Mouse (Mus musculus): ENCODE data around the gene Ubxn2a. TPM values are rescaled to one million over a fixed set of nuclear protein-coding genes. Genes with fewer than 3 reads are reported as not detected.
"Not testable (repeated sequence)": the region's sequence is repeated elsewhere in the genome, so short reads cannot be mapped to it uniquely, and the experiment has no call there.

Ubxn2a gene
- polyA plus RNA-seq, 1 experiment: 12.1 TPM

GRCm38 (mm10) chr12:4914441-4914840 lies 6.9 kb upstream of the Ubxn2a start:
- H3K4me1 ChIP-seq (ENCODE audit: control insufficient read depth, insufficient read depth, low read length): peaks cover 8% of the 10 kb centered on the region
- H3K4me3 ChIP-seq (ENCODE audit: insufficient read depth, low read length): no peak overlapping the region
- TF ChIP-seq CTCF (IDR thresholded peaks at IDR 0.05; ENCODE audit: low read depth, low read length): no peak
- TF ChIP-seq POLR2A (IDR thresholded peaks at IDR 0.05; ENCODE audit: borderline replicate concordance, low read depth, low read length): no peak
- no peak overlapping the region for H3K27ac ChIP-seq (ENCODE audit: insufficient read depth, low read depth, low read length)

GRCm38 (mm10) chr12:4911716-4912115 lies 4.2 kb upstream of the Ubxn2a start:
- Histone ChIP-seq H3K4me3 (ENCODE audit: insufficient read depth, low read length) (no peak overlapping the region), H3K27ac (ENCODE audit: insufficient read depth, low read depth, low read length) (no peak overlapping the region), H3K4me1 (ENCODE audit: control insufficient read depth, insufficient read depth, low read length) (peaks cover 5% of the 10 kb centered on the region)
- TF ChIP-seq POLR2A (IDR thresholded peaks at IDR 0.05; ENCODE audit: borderline replicate concordance, low read depth, low read length) (no peak), CTCF (IDR thresholded peaks at IDR 0.05; ENCODE audit: low read depth, low read length) (no peak)

- H3K4me1 ChIP-seq (ENCODE audit: control insufficient read depth, insufficient read depth, low read length); H3K4me3 ChIP-seq (ENCODE audit: insufficient read depth, low read length); H3K27ac ChIP-seq (ENCODE audit: insufficient read depth, low read depth, low read length): not testable (repeated sequence)
These were observed 3.0 kb upstream of the Ubxn2a start for GRCm38 (mm10) chr12:4910496-4910895.

DNA sequence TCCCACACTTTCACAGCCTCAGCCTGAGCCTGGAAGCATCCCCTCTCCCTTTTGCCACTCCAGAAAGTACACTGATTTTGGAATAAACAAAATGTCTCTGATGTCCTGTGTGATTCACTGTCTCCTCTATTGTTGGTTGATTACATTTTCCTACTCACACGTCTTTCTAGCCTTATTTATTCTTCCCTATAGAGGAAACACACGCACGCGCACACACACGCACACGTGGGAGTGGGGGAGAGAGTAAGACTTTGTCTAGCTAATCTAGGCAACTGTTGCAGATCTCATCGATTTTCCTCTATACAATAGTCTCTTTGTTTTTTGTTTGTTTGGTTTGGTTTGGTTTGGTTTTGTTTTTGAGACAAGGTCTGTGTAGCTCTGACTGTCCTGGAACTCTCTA lies 886 bp upstream of the Ubxn2a start:
- Histone ChIP-seq H3K4me1 (ENCODE audit: control insufficient read depth, insufficient read depth, low read length) (peaks cover 3% of the 10 kb centered on the region), H3K4me3 (ENCODE audit: insufficient read depth, low read length) (no peak overlapping the region)
- TF ChIP-seq CTCF (IDR thresholded peaks at IDR 0.05; ENCODE audit: low read depth, low read length) (no peak), POLR2A (IDR thresholded peaks at IDR 0.05; ENCODE audit: borderline replicate concordance, low read depth, low read length) (no peak)

DNA sequence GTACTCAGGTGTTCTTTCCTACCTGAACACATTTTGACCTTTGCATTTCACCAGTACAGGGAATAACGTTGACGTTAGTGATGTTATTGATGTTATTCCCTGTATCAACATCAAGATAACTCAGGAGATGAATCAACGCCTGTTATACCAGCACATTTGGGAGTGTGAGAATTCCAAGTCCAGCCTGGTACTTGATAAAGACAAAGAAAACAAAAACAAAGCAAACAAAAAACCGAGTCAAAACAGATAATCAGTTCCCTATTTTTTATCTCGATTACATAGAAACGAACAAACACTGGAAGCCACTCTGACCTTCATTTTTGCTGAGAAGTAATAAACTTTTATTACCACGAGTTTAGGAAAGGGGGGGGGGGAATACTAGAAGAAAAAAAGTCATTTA lies 1.0 kb downstream of the Ubxn2a start:
- Histone ChIP-seq H3K27ac (ENCODE audit: insufficient read depth, low read depth, low read length) (no peak overlapping the region), H3K4me3 (ENCODE audit: insufficient read depth, low read length) (peak overlapping the region; percentile 80), H3K4me1 (ENCODE audit: control insufficient read depth, insufficient read depth, low read length) (peaks cover under 1% of the 10 kb centered on the region)
- no peak for TF ChIP-seq CTCF (IDR thresholded peaks at IDR 0.05; ENCODE audit: low read depth, low read length)
- TF ChIP-seq POLR2A (IDR thresholded peaks at IDR 0.05; ENCODE audit: borderline replicate concordance, low read depth, low read length): no peak

More for the DNA sequence above, 886 bp upstream of the Ubxn2a start:
- no peak overlapping the region for H3K27ac ChIP-seq (ENCODE audit: insufficient read depth, low read depth, low read length)

DNA sequence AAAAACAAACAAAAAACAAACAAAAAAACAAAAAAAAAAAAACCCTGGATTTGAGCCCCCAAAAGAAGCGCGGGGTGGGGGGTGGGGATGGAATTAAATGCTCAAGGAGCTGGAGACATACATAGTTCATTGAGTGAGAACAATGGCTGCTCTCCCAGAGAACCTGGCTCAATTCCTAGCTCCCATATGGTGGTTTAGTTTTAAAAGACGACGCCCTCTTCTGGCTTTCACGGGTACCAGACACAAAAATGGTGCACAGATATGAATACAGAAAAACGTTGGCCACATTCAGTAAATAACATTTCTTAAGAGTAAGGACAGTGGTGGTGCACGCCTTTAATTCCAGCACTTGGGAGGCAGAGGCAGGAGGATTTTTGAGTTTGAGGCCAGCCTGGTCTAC lies 1.6 kb downstream of the Ubxn2a start:
- Histone ChIP-seq H3K27ac (ENCODE audit: insufficient read depth, low read depth, low read length) (no peak overlapping the region), H3K4me3 (ENCODE audit: insufficient read depth, low read length) (no peak overlapping the region), H3K4me1 (ENCODE audit: control insufficient read depth, insufficient read depth, low read length) (no peaks in the 10 kb centered on the region)
- TF ChIP-seq POLR2A (IDR thresholded peaks at IDR 0.05; ENCODE audit: borderline replicate concordance, low read depth, low read length) (no peak), CTCF (IDR thresholded peaks at IDR 0.05; ENCODE audit: low read depth, low read length) (no peak)

DNA sequence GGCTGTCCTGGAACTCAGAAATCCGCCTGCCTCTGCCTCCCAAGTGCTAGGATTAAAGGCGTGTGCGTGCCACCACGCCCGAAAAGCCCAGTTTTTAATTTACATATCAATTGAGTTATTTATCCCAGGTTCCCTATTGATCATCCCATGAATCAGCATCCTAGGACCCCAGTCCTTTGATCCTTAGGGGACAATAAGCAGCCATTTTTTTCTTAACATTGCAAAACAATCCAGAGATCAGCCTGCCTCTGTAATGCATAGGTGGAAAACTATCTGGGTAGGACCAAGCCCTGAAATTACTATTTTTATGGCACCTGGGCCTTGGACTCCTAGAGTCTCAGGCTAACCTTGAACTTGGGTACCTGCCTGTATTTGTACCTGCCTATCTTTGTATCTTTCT lies 9.5 kb downstream of the Ubxn2a start:
- H3K4me3 ChIP-seq (ENCODE audit: insufficient read depth, low read length): no peak overlapping the region
- no peak for TF ChIP-seq CTCF (IDR thresholded peaks at IDR 0.05; ENCODE audit: low read depth, low read length)
- TF ChIP-seq POLR2A (IDR thresholded peaks at IDR 0.05; ENCODE audit: borderline replicate concordance, low read depth, low read length): no peak
- no peaks in the 10 kb centered on the region for H3K4me1 ChIP-seq (ENCODE audit: control insufficient read depth, insufficient read depth, low read length)
- no peak overlapping the region for H3K27ac ChIP-seq (ENCODE audit: insufficient read depth, low read depth, low read length)

- no peak for TF ChIP-seq CTCF (IDR thresholded peaks at IDR 0.05; ENCODE audit: low read depth, low read length)
- no peak for TF ChIP-seq POLR2A (IDR thresholded peaks at IDR 0.05; ENCODE audit: borderline replicate concordance, low read depth, low read length)
- Histone ChIP-seq H3K4me3 (ENCODE audit: insufficient read depth, low read length) (no peak overlapping the region), H3K27ac (ENCODE audit: insufficient read depth, low read depth, low read length) (no peak overlapping the region), H3K4me1 (ENCODE audit: control insufficient read depth, insufficient read depth, low read length) (no peaks in the 10 kb centered on the region)
These were observed 17.6 kb downstream of the Ubxn2a start for GRCm38 (mm10) chr12:4889891-4890290.

DNA sequence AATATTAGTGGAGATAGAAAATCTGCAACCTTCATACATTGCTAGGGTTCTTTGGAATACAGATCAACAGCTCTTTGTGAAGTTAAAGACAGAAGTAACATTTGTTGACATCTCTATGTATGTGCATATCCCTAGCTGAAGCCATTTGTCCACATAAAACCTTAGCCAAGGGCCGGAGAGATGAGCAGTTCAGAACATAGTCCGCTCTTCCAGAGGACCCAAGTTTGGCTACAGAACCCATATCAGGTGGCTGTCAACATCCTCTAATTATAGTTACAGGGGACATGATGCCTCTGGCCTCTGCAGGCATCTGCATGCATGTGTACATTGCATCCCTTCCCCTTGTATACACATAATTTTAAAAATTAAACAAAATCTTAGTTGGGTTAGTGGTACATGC lies 18.3 kb downstream of the Ubxn2a start:
- no peak overlapping the region for H3K4me3 ChIP-seq (ENCODE audit: insufficient read depth, low read length)
- TF ChIP-seq POLR2A (IDR thresholded peaks at IDR 0.05; ENCODE audit: borderline replicate concordance, low read depth, low read length) (no peak), CTCF (IDR thresholded peaks at IDR 0.05; ENCODE audit: low read depth, low read length) (no peak)
- no peaks in the 10 kb centered on the region for H3K4me1 ChIP-seq (ENCODE audit: control insufficient read depth, insufficient read depth, low read length)
- no peak overlapping the region for H3K27ac ChIP-seq (ENCODE audit: insufficient read depth, low read depth, low read length)

GRCm38 (mm10) chr12:4888739-4889138 lies 18.8 kb downstream of the Ubxn2a start:
- no peaks in the 10 kb centered on the region for H3K4me1 ChIP-seq (ENCODE audit: control insufficient read depth, insufficient read depth, low read length)
- H3K27ac ChIP-seq (ENCODE audit: insufficient read depth, low read depth, low read length): no peak overlapping the region
- H3K4me3 ChIP-seq (ENCODE audit: insufficient read depth, low read length): no peak overlapping the region
- no peak for TF ChIP-seq POLR2A (IDR thresholded peaks at IDR 0.05; ENCODE audit: borderline replicate concordance, low read depth, low read length)
- no peak for TF ChIP-seq CTCF (IDR thresholded peaks at IDR 0.05; ENCODE audit: low read depth, low read length)

DNA sequence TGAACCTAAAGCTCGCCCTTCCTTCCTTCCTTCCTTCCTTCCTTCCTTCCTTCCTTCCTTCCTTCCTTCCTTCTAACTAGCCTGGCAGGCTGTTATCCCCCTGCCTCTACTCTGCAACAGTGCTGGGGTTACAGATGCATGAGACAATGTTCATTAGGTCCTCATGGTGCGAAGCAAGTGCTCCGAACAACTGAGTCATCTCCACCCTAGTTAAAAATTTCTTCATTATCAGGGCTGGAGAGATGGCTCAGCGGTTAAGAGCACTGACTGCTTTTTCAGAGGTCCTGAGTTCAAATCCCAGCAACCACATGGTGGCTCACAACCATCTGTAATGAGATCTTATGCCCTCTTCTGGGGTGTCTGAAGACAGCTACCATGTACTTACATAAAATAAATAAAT lies 20.9 kb downstream of the Ubxn2a start:
- not testable (repeated sequence) for H3K4me1 ChIP-seq (ENCODE audit: control insufficient read depth, insufficient read depth, low read length); H3K27ac ChIP-seq (ENCODE audit: insufficient read depth, low read depth, low read length); H3K4me3 ChIP-seq (ENCODE audit: insufficient read depth, low read length)

Measured in bone marrow macrophage, adult 2 months (primary cell).